Mouse (Mus musculus) right cerebral cortex, adult 2 months (tissue): ENCODE data around the gene Gm7942.
"Not testable (repeated sequence)": the region's sequence is repeated elsewhere in the genome, so short reads cannot be mapped to it uniquely, and the experiment has no call there.

Source experiments
- DNase-seq, 2 experiments: peaks; one replicate each; pipeline ENCODE4 v3.0.0; 2021 to 2022; ENCODE audit warnings: low spot score in 2 of 2

Gene Gm7942

GRCm38 (mm10) chr5:95106638-95107037, at the start of gene Gm7942:
Gene Gm7942 (plus strand): TSS chr5:95106938.
- DNase-seq, result not testable (repeated sequence)
